Mouse (Mus musculus): ENCODE measurements around the gene Ttc26.

DNA sequence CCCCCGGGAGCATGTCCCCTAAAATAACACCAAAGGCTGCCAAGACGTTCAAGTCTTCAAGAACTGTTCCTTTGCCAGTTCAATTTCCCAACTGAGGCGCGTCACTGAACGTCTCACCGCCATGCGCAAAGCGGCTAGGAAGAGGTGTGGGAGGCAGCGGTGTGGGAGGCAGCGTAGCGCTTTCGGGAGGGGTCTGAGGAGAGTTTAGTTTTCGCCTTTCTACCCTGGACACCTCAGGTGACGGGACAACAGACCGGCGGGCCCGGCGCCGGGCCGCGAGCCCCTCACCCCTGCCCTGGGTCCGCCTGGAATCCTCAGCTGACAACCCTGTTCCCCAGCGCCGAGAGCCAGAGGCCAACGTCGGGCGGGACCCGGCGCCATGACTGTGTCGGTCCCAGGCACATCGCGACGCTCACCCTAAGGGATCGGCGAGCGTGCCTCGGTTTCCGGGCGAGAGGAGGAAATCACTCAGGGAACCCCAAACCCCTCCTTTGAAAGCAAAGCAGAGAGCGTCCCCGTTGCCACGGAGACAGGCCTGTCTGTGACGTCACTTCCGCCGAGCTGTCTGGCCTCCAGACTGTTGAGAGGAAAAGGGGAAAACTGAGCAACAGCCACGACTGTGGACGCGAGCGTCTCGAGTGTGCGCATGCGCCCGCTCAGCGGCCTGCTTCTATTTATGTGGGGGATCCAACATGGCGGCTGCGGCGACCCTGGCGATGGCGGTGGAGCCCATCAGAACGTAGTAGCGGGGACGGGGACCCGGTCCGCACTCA lies 52.2 kb downstream of the Ttc26 start, which contains the start of gene Ubn2:
- TF ChIP-seq TAL1 (IDR thresholded peaks at IDR 0.05; ENCODE audit: low read length) (no peak), GATA1 (IDR thresholded peaks at IDR 0.05; ENCODE audit: low read length) (no peak)

Measured in erythroblast, embryonic 14.5 days (primary cell).